Mouse (Mus musculus) cortical plate, adult 2 months (tissue): ENCODE data around the gene Gpr152.
A peak's percentile ranks its signal among the peaks of the same experiment; 100 is the strongest.

Experiments used
- CTCF ChIP-seq: fragments of 200-500 bp; IDR thresholded peaks from 2 replicates; pipeline ENCODE4 v1.5.1; 2011; ENCODE audit warnings: mild to moderate bottlenecking, control low read depth, low read length; ENCODE audit not compliant: insufficient read depth; ENCODE audit errors: extremely low read depth
- POLR2A ChIP-seq: fragments of 200-500 bp; IDR thresholded peaks from 2 replicates; pipeline ENCODE4 v1.6.1; 2011; ENCODE audit warnings: mild to moderate bottlenecking, low read length, control low read depth; ENCODE audit not compliant: insufficient read depth; ENCODE audit errors: extremely low read depth

GRCm38 (mm10) chr19:4191528-4192250, 52.1 kb downstream of the Gpr152 start, which contains the start of gene Ppp1ca:
- TF ChIP-seq POLR2A (peak; percentile 70), CTCF (peak; percentile 43)
